Mouse (Mus musculus) MEL (cell line): Measurements from ENCODE around the gene Plcb3.

Experiments used
- CHD2 ChIP-seq: IDR thresholded peaks from 2 replicates; pipeline ENCODE4 v1.6.1; 2011; ENCODE audit warnings: low read length, improper control_type of control experiment
- ETS1 ChIP-seq: IDR thresholded peaks from 2 replicates; pipeline ENCODE4 v1.6.1; 2012; ENCODE audit warnings: low read depth, mild to moderate bottlenecking, inconsistent platforms, low read length, improper control_type of control experiment, moderate library complexity
- HCFC1 ChIP-seq: IDR thresholded peaks from 2 replicates; pipeline ENCODE4 v1.6.1; 2012; ENCODE audit warnings: low read depth, mild to moderate bottlenecking, inconsistent platforms, low read length, improper control_type of control experiment, moderate library complexity
- POLR2A ChIP-seq, 2 experiments: IDR thresholded peaks; 2 replicates each; pipeline ENCODE4 v1.6.1; 2011 to 2012; ENCODE audit warnings: low read length in 2 of 2, mild to moderate bottlenecking in 2 of 2, control low read depth in 1 of 2, improper control_type of control experiment in 1 of 2, low read depth in 1 of 2, moderate library complexity in 1 of 2; ENCODE audit not compliant: control insufficient read depth in 1 of 2, insufficient read depth in 1 of 2, poor library complexity in 1 of 2
- TBP ChIP-seq: IDR thresholded peaks from 2 replicates; pipeline ENCODE4 v1.8.0; 2011; ENCODE audit warnings: low read depth, low read length, improper control_type of control experiment
- UBTF ChIP-seq: IDR thresholded peaks from 2 replicates; pipeline ENCODE4 v1.6.1; 2012; ENCODE audit warnings: low read depth, mild to moderate bottlenecking, inconsistent platforms, low read length, improper control_type of control experiment, moderate library complexity, borderline replicate concordance; ENCODE audit not compliant: insufficient read depth

GRCm38 (mm10) chr19:6933102-6933435 is 43.2 kb downstream of the Plcb3 start:
- TF ChIP-seq UBTF, result no peak
- TF ChIP-seq TBP, result no peak
- no peak for TF ChIP-seq CHD2
- TF ChIP-seq POLR2A (IDR thresholded peaks at IDR 0.05; ENCODE audit: control insufficient read depth in 1 of 2, insufficient read depth in 1 of 2, low read depth in 1 of 2, low read length in 2 of 2, poor library complexity in 1 of 2), result no peak
- TF ChIP-seq HCFC1, result no peak
- TF ChIP-seq ETS1, result no peak
